Mouse (Mus musculus): ENCODE results near the gene Ptgfrn. TPM values are rescaled to one million over a fixed set of nuclear protein-coding genes. Genes with fewer than 3 reads are reported as not detected.

Gene Ptgfrn
- polyA plus RNA-seq, 1 experiment from 2014 or later = 4.2 TPM

DNA sequence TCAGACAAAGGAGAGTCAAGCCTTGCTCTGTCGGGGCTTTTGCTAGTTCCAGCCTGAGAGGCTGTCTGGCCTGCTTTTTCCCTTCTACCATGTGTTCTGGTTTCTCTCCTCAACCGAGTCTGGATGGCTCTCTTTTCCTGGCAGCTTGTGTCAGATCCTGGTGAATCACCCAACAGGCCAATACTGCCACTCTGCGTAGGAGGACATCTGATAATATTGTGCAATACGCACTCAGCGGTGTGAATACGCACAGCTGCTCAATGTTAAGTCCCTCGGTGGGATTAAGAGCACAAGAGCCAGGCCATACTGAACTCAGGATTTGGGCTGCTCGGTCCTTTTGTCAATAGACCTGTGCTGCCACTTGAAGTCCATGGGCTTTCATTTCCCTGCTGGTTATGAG is 31.8 kb upstream of the Ptgfrn start:
- no peak for DNase-seq
- Histone ChIP-seq H3K4me1 (ENCODE audit: control insufficient read depth, insufficient read depth, low read length) (peaks cover 25% of the 10 kb centered on the region), H3K27ac (replicated peaks; ENCODE audit: low read depth, low read length) (no peak overlapping the region), H3K4me3 (replicated peaks; ENCODE audit: low read depth, low read length) (no peak overlapping the region), H3K9me3 (ENCODE audit: control insufficient read depth, low read length) (no peaks in the 10 kb centered on the region), H3K9ac (replicated peaks; ENCODE audit: low read length) (no peak overlapping the region), H3K36me3 (ENCODE audit: control insufficient read depth, insufficient read depth, low read length) (no peaks in the 10 kb centered on the region), H3K4me2 (ENCODE audit: low read length) (no peak overlapping the region), H3K27me3 (ENCODE audit: control insufficient read depth, insufficient read depth, low read length) (no peaks in the 10 kb centered on the region)
- WGBS = 78% methylated on average over 8 of the region's 8 CpGs
- no peak for ATAC-seq (ENCODE audit: low FRiP score, low TSS enrichment)

- Histone ChIP-seq H3K9me3 (ENCODE audit: control insufficient read depth, low read length) (no peaks in the 10 kb centered on the region), H3K36me3 (ENCODE audit: control insufficient read depth, insufficient read depth, low read length) (no peaks in the 10 kb centered on the region), H3K4me1 (ENCODE audit: control insufficient read depth, insufficient read depth, low read length) (peaks cover 10% of the 10 kb centered on the region), H3K4me2 (ENCODE audit: low read length) (no peak overlapping the region), H3K9ac (replicated peaks; ENCODE audit: low read length) (no peak overlapping the region), H3K4me3 (replicated peaks; ENCODE audit: low read depth, low read length) (no peak overlapping the region), H3K27ac (replicated peaks; ENCODE audit: low read depth, low read length) (no peak overlapping the region), H3K27me3 (ENCODE audit: control insufficient read depth, insufficient read depth, low read length) (no peaks in the 10 kb centered on the region)
- ATAC-seq (ENCODE audit: low FRiP score, low TSS enrichment) (no peak), DNase-seq (no peak)
- WGBS = 88% methylated on average over 7 of the region's 7 CpGs
Measured at GRCm38 (mm10) chr3:101139958-101140357, 29.9 kb upstream of the Ptgfrn start.

- Histone ChIP-seq H3K9ac (replicated peaks; ENCODE audit: low read length) (no peak overlapping the region), H3K27me3 (ENCODE audit: control insufficient read depth, insufficient read depth, low read length) (no peaks in the 10 kb centered on the region), H3K9me3 (ENCODE audit: control insufficient read depth, low read length) (no peaks in the 10 kb centered on the region), H3K36me3 (ENCODE audit: control insufficient read depth, insufficient read depth, low read length) (no peaks in the 10 kb centered on the region), H3K27ac (replicated peaks; ENCODE audit: low read depth, low read length) (no peak overlapping the region), H3K4me2 (ENCODE audit: low read length) (no peak overlapping the region), H3K4me1 (ENCODE audit: control insufficient read depth, insufficient read depth, low read length) (no peaks in the 10 kb centered on the region), H3K4me3 (replicated peaks; ENCODE audit: low read depth, low read length) (no peak overlapping the region)
- DNase-seq = peak; percentile 9
- no peak for ATAC-seq (ENCODE audit: low FRiP score, low TSS enrichment)
- WGBS = 51% methylated on average over 11 of the region's 11 CpGs
Measured at GRCm38 (mm10) chr3:101136483-101136882, 26.4 kb upstream of the Ptgfrn start.

DNA sequence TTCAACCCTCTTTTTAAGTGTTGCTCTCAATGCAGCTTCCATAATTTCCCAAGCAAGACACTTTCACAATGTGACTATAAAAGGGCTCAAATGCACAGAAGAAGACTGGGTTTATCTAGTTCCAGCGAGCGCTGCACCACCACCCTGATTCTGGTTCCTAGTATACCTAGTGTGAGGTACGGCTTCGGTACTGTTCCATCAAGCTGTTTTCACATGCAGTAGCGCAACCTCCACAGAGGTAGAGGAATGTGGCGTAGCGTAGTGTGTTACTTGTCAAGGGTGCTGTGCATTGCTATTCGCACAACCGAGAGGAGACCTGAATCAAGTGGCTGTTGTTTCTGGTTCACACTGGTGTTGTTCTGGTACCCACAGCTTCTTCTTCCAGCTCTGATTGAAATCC is 24.8 kb upstream of the Ptgfrn start:
- 97% methylated on average over 9 of the region's 9 CpGs for WGBS
- H3K27me3 ChIP-seq (ENCODE audit: control insufficient read depth, insufficient read depth, low read length) = no peaks in the 10 kb centered on the region

DNA sequence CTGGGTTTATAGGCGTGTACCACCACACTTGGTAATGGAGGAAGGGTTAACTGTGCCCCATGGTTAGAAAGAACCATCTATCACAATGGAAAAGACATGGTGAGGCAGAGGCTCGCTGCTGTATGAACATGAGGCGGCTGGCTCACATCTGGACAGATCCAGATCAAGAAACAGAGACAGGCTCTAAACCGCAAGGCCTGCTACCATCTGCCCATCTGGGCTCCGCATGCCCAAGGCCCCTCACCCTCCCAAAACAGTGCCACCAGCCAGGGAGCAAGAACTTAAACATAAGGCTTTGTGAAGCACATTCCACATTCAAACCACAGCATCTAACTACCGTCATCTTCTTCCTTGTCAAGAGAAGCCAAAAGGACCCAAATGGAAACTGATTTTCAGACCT is 22.9 kb upstream of the Ptgfrn start:
- H3K36me3 ChIP-seq (ENCODE audit: control insufficient read depth, insufficient read depth, low read length) = no peaks in the 10 kb centered on the region
- H3K4me2 ChIP-seq (ENCODE audit: low read length) = no peak overlapping the region
- no peak overlapping the region for H3K4me3 ChIP-seq (replicated peaks; ENCODE audit: low read depth, low read length)
- 97% methylated on average over 6 of the region's 6 CpGs for WGBS
- ATAC-seq (ENCODE audit: low FRiP score, low TSS enrichment) = no peak
- no peaks in the 10 kb centered on the region for H3K9me3 ChIP-seq (ENCODE audit: control insufficient read depth, low read length)
- no peak overlapping the region for H3K9ac ChIP-seq (replicated peaks; ENCODE audit: low read length)
- no peak for DNase-seq
- no peak overlapping the region for H3K27ac ChIP-seq (replicated peaks; ENCODE audit: low read depth, low read length)
- no peaks in the 10 kb centered on the region for H3K27me3 ChIP-seq (ENCODE audit: control insufficient read depth, insufficient read depth, low read length)
- 0 out of 2 replicates have a peak, but pooled peaks cover 5% of the 10 kb centered on the region for H3K4me1 ChIP-seq (ENCODE audit: control insufficient read depth, insufficient read depth, low read length)

More for the DNA sequence above, 24.8 kb upstream of the Ptgfrn start:
- Histone ChIP-seq H3K36me3 (ENCODE audit: control insufficient read depth, insufficient read depth, low read length) (no peaks in the 10 kb centered on the region), H3K9me3 (ENCODE audit: control insufficient read depth, low read length) (no peaks in the 10 kb centered on the region), H3K27ac (replicated peaks; ENCODE audit: low read depth, low read length) (no peak overlapping the region), H3K4me2 (ENCODE audit: low read length) (no peak overlapping the region), H3K4me1 (ENCODE audit: control insufficient read depth, insufficient read depth, low read length) (0 out of 2 replicates have a peak, but pooled peaks cover 5% of the 10 kb centered on the region), H3K4me3 (replicated peaks; ENCODE audit: low read depth, low read length) (no peak overlapping the region), H3K9ac (replicated peaks; ENCODE audit: low read length) (no peak overlapping the region)
- no peak for ATAC-seq (ENCODE audit: low FRiP score, low TSS enrichment)
- DNase-seq = no peak

- Histone ChIP-seq H3K4me1 (ENCODE audit: control insufficient read depth, insufficient read depth, low read length) (0 out of 2 replicates have a peak, but pooled peaks cover 5% of the 10 kb centered on the region), H3K4me3 (replicated peaks; ENCODE audit: low read depth, low read length) (no peak overlapping the region), H3K27ac (replicated peaks; ENCODE audit: low read depth, low read length) (no peak overlapping the region), H3K27me3 (ENCODE audit: control insufficient read depth, insufficient read depth, low read length) (no peaks in the 10 kb centered on the region), H3K9ac (replicated peaks; ENCODE audit: low read length) (no peak overlapping the region), H3K36me3 (ENCODE audit: control insufficient read depth, insufficient read depth, low read length) (no peaks in the 10 kb centered on the region), H3K9me3 (ENCODE audit: control insufficient read depth, low read length) (no peaks in the 10 kb centered on the region), H3K4me2 (ENCODE audit: low read length) (no peak overlapping the region)
- no peak for ATAC-seq (ENCODE audit: low FRiP score, low TSS enrichment)
- WGBS = 94% methylated on average over 5 of the region's 5 CpGs
- no peak for DNase-seq
Measured at GRCm38 (mm10) chr3:101131772-101132171, 21.7 kb upstream of the Ptgfrn start.

DNA sequence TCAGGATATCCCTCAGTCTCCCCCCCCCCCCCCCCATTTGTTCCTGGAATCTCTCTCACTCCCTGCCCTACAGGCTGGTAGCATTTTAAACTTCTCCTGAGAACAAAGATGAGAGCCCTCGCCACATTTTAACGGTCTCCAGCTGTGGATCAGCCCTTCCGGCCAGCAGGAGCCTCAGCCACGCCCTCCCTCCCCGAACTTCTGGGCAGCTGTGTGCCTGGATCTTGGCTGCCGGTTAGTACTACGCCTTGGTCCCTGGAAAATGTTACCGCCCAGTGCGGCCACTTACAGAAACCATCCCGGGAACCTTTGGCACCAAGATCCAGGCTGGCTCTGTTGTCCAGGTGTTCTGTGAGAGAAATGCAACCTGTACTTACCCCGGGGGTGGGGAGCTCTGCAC is 20.4 kb upstream of the Ptgfrn start:
- H3K4me1 ChIP-seq (ENCODE audit: control insufficient read depth, insufficient read depth, low read length) = 0 out of 2 replicates have a peak, but pooled peaks cover 5% of the 10 kb centered on the region
- DNase-seq (peak; percentile 24), ATAC-seq (ENCODE audit: low FRiP score, low TSS enrichment) (no peak)
- no peaks in the 10 kb centered on the region for H3K9me3 ChIP-seq (ENCODE audit: control insufficient read depth, low read length)
- H3K27ac ChIP-seq (replicated peaks; ENCODE audit: low read depth, low read length) = no peak overlapping the region
- H3K36me3 ChIP-seq (ENCODE audit: control insufficient read depth, insufficient read depth, low read length) = no peaks in the 10 kb centered on the region
- H3K9ac ChIP-seq (replicated peaks; ENCODE audit: low read length) = no peak overlapping the region
- no peak overlapping the region for H3K4me2 ChIP-seq (ENCODE audit: low read length)
- H3K4me3 ChIP-seq (replicated peaks; ENCODE audit: low read depth, low read length) = no peak overlapping the region
- 2% methylated on average over 11 of the region's 11 CpGs for WGBS
- H3K27me3 ChIP-seq (ENCODE audit: control insufficient read depth, insufficient read depth, low read length) = no peaks in the 10 kb centered on the region

DNA sequence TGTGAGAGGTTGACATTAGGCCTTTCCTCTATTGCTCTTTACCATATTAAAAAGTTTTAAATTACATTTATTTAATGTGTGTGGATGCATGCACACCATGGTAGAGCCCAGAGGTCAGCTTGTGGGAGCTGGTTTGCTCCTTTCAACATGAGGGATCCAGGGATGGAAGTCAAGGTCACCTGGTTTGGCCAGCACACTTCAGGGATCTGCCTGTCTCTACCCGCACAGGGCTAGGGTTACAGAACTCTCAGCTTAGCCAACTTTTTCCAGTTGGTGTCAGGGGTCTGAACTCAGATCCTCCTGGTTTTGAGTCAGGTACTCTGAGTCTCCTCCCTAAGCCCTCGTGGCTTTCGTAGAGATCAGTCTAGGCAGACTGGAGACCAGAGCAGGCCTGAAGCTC is 19.5 kb upstream of the Ptgfrn start:
- Histone ChIP-seq H3K4me1 (ENCODE audit: control insufficient read depth, insufficient read depth, low read length) (0 out of 2 replicates have a peak, but pooled peaks cover 5% of the 10 kb centered on the region), H3K9me3 (ENCODE audit: control insufficient read depth, low read length) (no peaks in the 10 kb centered on the region), H3K36me3 (ENCODE audit: control insufficient read depth, insufficient read depth, low read length) (no peaks in the 10 kb centered on the region), H3K9ac (replicated peaks; ENCODE audit: low read length) (no peak overlapping the region), H3K27me3 (ENCODE audit: control insufficient read depth, insufficient read depth, low read length) (no peaks in the 10 kb centered on the region), H3K27ac (replicated peaks; ENCODE audit: low read depth, low read length) (no peak overlapping the region), H3K4me2 (ENCODE audit: low read length) (no peak overlapping the region), H3K4me3 (replicated peaks; ENCODE audit: low read depth, low read length) (no peak overlapping the region)
- DNase-seq = no peak
- 86% methylated on average over 3 of the region's 3 CpGs for WGBS
- no peak for ATAC-seq (ENCODE audit: low FRiP score, low TSS enrichment)

DNA sequence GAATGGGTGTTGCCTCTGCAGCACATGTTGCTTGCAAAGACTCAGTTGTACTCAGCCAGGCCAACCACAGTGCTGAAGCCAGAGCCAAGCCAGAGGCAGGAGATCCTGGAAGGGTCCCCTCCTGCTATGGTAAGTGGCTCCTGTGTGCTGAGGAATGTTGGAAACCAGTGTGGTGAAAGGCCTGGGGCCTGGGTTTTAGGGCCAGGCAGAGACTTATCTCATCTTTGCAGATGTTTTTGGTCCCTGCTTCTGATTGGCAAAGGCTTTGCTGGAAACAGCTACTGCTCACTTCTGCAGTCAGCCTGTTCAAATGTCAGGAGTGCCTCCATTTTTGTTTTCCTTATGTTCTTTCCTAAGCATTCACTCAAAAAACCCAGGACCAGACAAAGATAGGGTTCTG is 19.0 kb upstream of the Ptgfrn start:
- 0 out of 2 replicates have a peak, but pooled peaks cover 5% of the 10 kb centered on the region for H3K4me1 ChIP-seq (ENCODE audit: control insufficient read depth, insufficient read depth, low read length)
- ATAC-seq (ENCODE audit: low FRiP score, low TSS enrichment) (no peak), DNase-seq (no peak)
- no peak overlapping the region for H3K27ac ChIP-seq (replicated peaks; ENCODE audit: low read depth, low read length)
- no peaks in the 10 kb centered on the region for H3K9me3 ChIP-seq (ENCODE audit: control insufficient read depth, low read length)
- no peak overlapping the region for H3K9ac ChIP-seq (replicated peaks; ENCODE audit: low read length)
- no peaks in the 10 kb centered on the region for H3K27me3 ChIP-seq (ENCODE audit: control insufficient read depth, insufficient read depth, low read length)
- no peak overlapping the region for H3K4me3 ChIP-seq (replicated peaks; ENCODE audit: low read depth, low read length)
- no peak overlapping the region for H3K4me2 ChIP-seq (ENCODE audit: low read length)
- no peaks in the 10 kb centered on the region for H3K36me3 ChIP-seq (ENCODE audit: control insufficient read depth, insufficient read depth, low read length)
